Mouse (Mus musculus) forebrain, embryonic 10.5 days (tissue): ENCODE results near the gene Gdpgp1. TPM values are rescaled to one million over a fixed set of nuclear protein-coding genes. Genes with fewer than 3 reads are reported as not detected.

Experiments used
- DNase-seq: peaks from one replicate; pipeline ENCODE4 v3.0.0-alpha.2; 2017; ENCODE audit warnings: low spot score; ENCODE audit errors: extremely low spot score
- H3K27ac ChIP-seq: fragments of 300-500 bp; sonication (generic); 2 replicates; pipeline ENCODE4 v1.5.1; 2016; ENCODE audit warnings: mild to moderate bottlenecking
- H3K27me3 ChIP-seq: fragments of 300-500 bp; sonication (generic); 2 replicates; pipeline ENCODE4 v1.6.1; 2016; ENCODE audit warnings: mild to moderate bottlenecking; ENCODE audit not compliant: poor library complexity, severe bottlenecking
- H3K36me3 ChIP-seq: fragments of 300-500 bp; sonication (generic); replicated peaks from 2 replicates; pipeline ENCODE4 v1.6.1; 2016; ENCODE audit warnings: mild to moderate bottlenecking, moderate library complexity
- H3K4me1 ChIP-seq: fragments of 300-500 bp; sonication (generic); 2 replicates; pipeline ENCODE4 v1.6.1; 2016
- H3K4me3 ChIP-seq: fragments of 300-500 bp; sonication (generic); 2 replicates; pipeline ENCODE4 v1.5.1; 2016; ENCODE audit warnings: mild to moderate bottlenecking, moderate library complexity
- H3K9me3 ChIP-seq: fragments of 300-500 bp; sonication (generic); 2 replicates; pipeline ENCODE4 v1.6.1; 2016; ENCODE audit warnings: mild to moderate bottlenecking, moderate library complexity
- WGBS: fragments of 180-500 bp; shearing (Covaris S2); methylation state at CpG from one replicate; pipeline ENCODE4 v1.1.7; 2016; 5-methylcytosine and 5-hydroxymethylcytosine counted together
- polyA plus RNA-seq: library from polyadenylated mRNA; unstranded; fragments of >200 nt; fragmentation: Nextera tagmentation; extraction: Ambion mirVana; gene quantifications from 2 replicates; pipeline ENCODE4 v1.2.1, GENCODE M21; 2016

Gene Gdpgp1
- polyA plus RNA-seq, 1 experiment from 2014 or later, result 6.3 TPM

- H3K4me1 ChIP-seq, result peaks cover 22% of the 10 kb centered on the region
- H3K27me3 ChIP-seq, result no peaks in the 10 kb centered on the region
- 74% methylated on average over 8 of the region's 8 CpGs for WGBS
- H3K27ac ChIP-seq, result peak overlapping the region; percentile 84; the same call in 1 of the 2 replicates
- peaks cover 68% of the 10 kb centered on the region for H3K36me3 ChIP-seq
- no peak overlapping the region for H3K4me3 ChIP-seq
- no peaks in the 10 kb centered on the region for H3K9me3 ChIP-seq
- DNase-seq, result no peak
Measured at GRCm38 (mm10) chr7:80214459-80214858, 18.2 kb upstream of the Gdpgp1 start.

GRCm38 (mm10) chr7:80215398-80215797 lies 17.3 kb upstream of the Gdpgp1 start:
- H3K27me3 ChIP-seq, result no peaks in the 10 kb centered on the region
- no peaks in the 10 kb centered on the region for H3K9me3 ChIP-seq
- DNase-seq, result peak; percentile 75
- no peak overlapping the region for H3K4me3 ChIP-seq
- H3K36me3 ChIP-seq, result peaks cover 77% of the 10 kb centered on the region
- H3K4me1 ChIP-seq, result peaks cover 15% of the 10 kb centered on the region
- H3K27ac ChIP-seq, result peak overlapping the region; percentile 84
- 20% methylated on average over 4 of the region's 4 CpGs for WGBS

GRCm38 (mm10) chr7:80216566-80216965 lies 16.1 kb upstream of the Gdpgp1 start:
- 84% methylated on average over 8 of the region's 8 CpGs for WGBS
- Histone ChIP-seq H3K27ac (no peak overlapping the region; the same call in 1 of the 2 replicates), H3K4me1 (peaks cover 13% of the 10 kb centered on the region), H3K9me3 (no peaks in the 10 kb centered on the region), H3K36me3 (peaks cover 89% of the 10 kb centered on the region), H3K27me3 (no peaks in the 10 kb centered on the region), H3K4me3 (no peak overlapping the region)
- no peak for DNase-seq

- WGBS, result 93% methylated on average over 9 of the region's 9 CpGs
- no peak for DNase-seq
- Histone ChIP-seq H3K4me3 (no peak overlapping the region), H3K9me3 (no peaks in the 10 kb centered on the region), H3K27me3 (no peaks in the 10 kb centered on the region), H3K27ac (no peak overlapping the region), H3K4me1 (peaks cover 13% of the 10 kb centered on the region), H3K36me3 (peaks cover 95% of the 10 kb centered on the region)
Measured at GRCm38 (mm10) chr7:80218666-80219065, 14.0 kb upstream of the Gdpgp1 start.

- 97% methylated on average over 9 of the region's 9 CpGs for WGBS
- no peak overlapping the region for H3K4me3 ChIP-seq
- H3K4me1 ChIP-seq, result peaks cover 5% of the 10 kb centered on the region
- H3K36me3 ChIP-seq, result peaks cover 97% of the 10 kb centered on the region
- H3K27me3 ChIP-seq, result no peaks in the 10 kb centered on the region
- no peak overlapping the region for H3K27ac ChIP-seq
- no peak for DNase-seq
- no peaks in the 10 kb centered on the region for H3K9me3 ChIP-seq
Measured at GRCm38 (mm10) chr7:80220237-80220797, 12.3 kb upstream of the Gdpgp1 start.

GRCm38 (mm10) chr7:80221179-80221750 lies 11.4 kb upstream of the Gdpgp1 start:
- H3K36me3 ChIP-seq, result peaks cover 96% of the 10 kb centered on the region

GRCm38 (mm10) chr7:80227065-80227464 lies 5.6 kb upstream of the Gdpgp1 start:
- Histone ChIP-seq H3K4me3 (no peak overlapping the region), H3K36me3 (peaks cover 62% of the 10 kb centered on the region), H3K9me3 (no peaks in the 10 kb centered on the region), H3K27ac (no peak overlapping the region), H3K4me1 (peaks cover 17% of the 10 kb centered on the region), H3K27me3 (peaks cover 14% of the 10 kb centered on the region)
- WGBS, result 93% methylated on average over 4 of the region's 4 CpGs
- DNase-seq, result no peak

More at GRCm38 (mm10) chr7:80221179-80221750, 11.4 kb upstream of the Gdpgp1 start:
- 88% methylated on average over 4 of the region's 4 CpGs for WGBS
- H3K4me1 ChIP-seq, result no peaks in the 10 kb centered on the region
- no peak for DNase-seq
- H3K9me3 ChIP-seq, result no peaks in the 10 kb centered on the region
- H3K27me3 ChIP-seq, result no peaks in the 10 kb centered on the region
- no peak overlapping the region for H3K27ac ChIP-seq
- H3K4me3 ChIP-seq, result no peak overlapping the region

GRCm38 (mm10) chr7:80230196-80230595 lies 2.5 kb upstream of the Gdpgp1 start:
- Histone ChIP-seq H3K36me3 (peaks cover 34% of the 10 kb centered on the region), H3K4me3 (no peak overlapping the region), H3K4me1 (peaks cover 36% of the 10 kb centered on the region), H3K27ac (no peak overlapping the region), H3K9me3 (no peaks in the 10 kb centered on the region), H3K27me3 (peaks cover 14% of the 10 kb centered on the region)
- DNase-seq, result no peak
- WGBS, result 68% methylated on average over 6 of the region's 6 CpGs

GRCm38 (mm10) chr7:80231971-80232488 lies 635 bp upstream of the Gdpgp1 start:
- Histone ChIP-seq H3K36me3 (peaks cover 16% of the 10 kb centered on the region), H3K27me3 (peaks cover 14% of the 10 kb centered on the region), H3K4me1 (peaks cover 39% of the 10 kb centered on the region), H3K27ac (peak overlapping the region; percentile 80), H3K9me3 (no peaks in the 10 kb centered on the region), H3K4me3 (peak overlapping the region; percentile 80)
- no peak for DNase-seq
- under 1% methylated on average over 29 of the region's 29 CpGs for WGBS

GRCm38 (mm10) chr7:80233799-80234198 lies 1.1 kb downstream of the Gdpgp1 start:
- no peak for DNase-seq
- Histone ChIP-seq H3K27ac (no peak overlapping the region), H3K36me3 (peaks cover 15% of the 10 kb centered on the region), H3K27me3 (peaks cover 14% of the 10 kb centered on the region), H3K9me3 (no peaks in the 10 kb centered on the region), H3K4me3 (peak overlapping the region; percentile 80; the same call in 1 of the 2 replicates), H3K4me1 (peaks cover 39% of the 10 kb centered on the region)
- 89% methylated on average over 9 of the region's 9 CpGs for WGBS

- Histone ChIP-seq H3K27ac (no peak overlapping the region), H3K36me3 (peaks cover 42% of the 10 kb centered on the region), H3K9me3 (no peaks in the 10 kb centered on the region), H3K4me1 (peaks cover 13% of the 10 kb centered on the region), H3K27me3 (no peaks in the 10 kb centered on the region), H3K4me3 (no peak overlapping the region)
- no peak for DNase-seq
- WGBS, result 89% methylated on average over 10 of the region's 10 CpGs
Measured at GRCm38 (mm10) chr7:80238542-80238941, 5.9 kb downstream of the Gdpgp1 start.

- peaks cover 42% of the 10 kb centered on the region for H3K36me3 ChIP-seq
- no peak overlapping the region for H3K4me3 ChIP-seq
- WGBS, result 93% methylated on average over 4 of the region's 4 CpGs
- peaks cover 8% of the 10 kb centered on the region; the same call in 1 of the 2 replicates for H3K4me1 ChIP-seq
- no peak for DNase-seq
- no peaks in the 10 kb centered on the region for H3K27me3 ChIP-seq
- no peaks in the 10 kb centered on the region for H3K9me3 ChIP-seq
- no peak overlapping the region for H3K27ac ChIP-seq
Measured at GRCm38 (mm10) chr7:80241661-80242060, 9.0 kb downstream of the Gdpgp1 start.

GRCm38 (mm10) chr7:80244851-80245250 lies 12.2 kb downstream of the Gdpgp1 start:
- H3K27me3 ChIP-seq, result no peaks in the 10 kb centered on the region
- no peak overlapping the region for H3K4me3 ChIP-seq
- H3K4me1 ChIP-seq, result peaks cover 8% of the 10 kb centered on the region; the same call in 1 of the 2 replicates
- no peak for DNase-seq
- H3K36me3 ChIP-seq, result peaks cover 16% of the 10 kb centered on the region
- no peaks in the 10 kb centered on the region for H3K9me3 ChIP-seq
- no peak overlapping the region for H3K27ac ChIP-seq
- 93% methylated on average over 4 of the region's 4 CpGs for WGBS
